Mouse (Mus musculus) embryo, embryonic 10.5 days (tissue): Measurements from ENCODE around the gene Cops4.

Source experiments
- DNase-seq: peaks from one replicate; pipeline ENCODE4 v3.0.0-alpha.2; 2015; ENCODE audit warnings: low spot score

Gene Cops4

DNA sequence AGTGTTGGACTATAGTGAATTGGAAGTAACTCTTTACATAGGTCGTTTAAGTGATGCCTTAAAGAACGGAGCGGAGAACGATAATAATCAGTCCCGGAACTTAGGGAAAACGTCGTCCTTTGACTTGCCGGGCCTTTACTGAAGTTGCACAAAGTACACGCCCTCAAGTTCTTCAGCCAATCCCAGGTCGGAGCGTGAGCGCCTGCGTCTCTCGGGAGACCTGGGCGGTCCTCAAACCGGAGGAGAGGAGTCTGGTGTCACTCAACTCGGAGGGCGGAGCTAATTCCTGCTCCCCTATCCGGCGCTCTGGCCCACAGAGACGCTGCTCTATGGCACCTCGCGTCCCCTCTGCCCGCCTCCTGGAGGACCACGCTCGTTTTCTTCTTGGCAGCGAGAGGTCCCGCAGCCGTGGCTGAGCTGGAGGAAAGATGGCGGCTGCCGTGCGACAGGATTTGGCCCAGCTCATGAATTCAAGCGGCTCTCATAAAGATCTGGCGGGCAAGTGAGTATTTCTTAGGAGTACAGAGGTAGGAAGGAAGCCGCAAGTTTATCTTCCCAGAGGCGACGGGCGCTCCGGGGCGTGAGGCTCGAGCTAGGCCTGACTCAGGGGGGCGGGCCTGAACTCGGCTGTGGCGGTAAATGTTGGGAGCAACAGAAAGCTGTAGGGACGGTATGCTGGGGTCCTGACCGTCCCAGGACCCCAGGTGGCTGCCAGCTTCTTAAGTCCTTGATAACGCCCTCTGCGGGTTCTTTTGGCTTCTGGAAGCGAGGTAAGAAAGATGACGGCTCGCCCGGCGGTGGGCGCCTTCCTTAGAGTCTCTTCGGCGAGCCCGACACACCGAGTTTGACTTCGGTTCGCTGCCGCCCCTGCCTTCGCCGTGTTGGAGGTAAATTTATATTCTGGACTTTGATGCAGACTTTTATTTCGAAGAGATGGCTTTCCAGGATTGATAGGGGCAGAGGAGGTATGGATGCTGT lies at the start of gene Cops4:
TSS of gene Cops4 (plus strand) at position 261 of the 978 bp plus-strand sequence.
- DNase-seq = peak; percentile 99

- no peak for DNase-seq
Measured at GRCm38 (mm10) chr5:100476328-100476727, 41.8 kb upstream of the Cops4 start.

DNA sequence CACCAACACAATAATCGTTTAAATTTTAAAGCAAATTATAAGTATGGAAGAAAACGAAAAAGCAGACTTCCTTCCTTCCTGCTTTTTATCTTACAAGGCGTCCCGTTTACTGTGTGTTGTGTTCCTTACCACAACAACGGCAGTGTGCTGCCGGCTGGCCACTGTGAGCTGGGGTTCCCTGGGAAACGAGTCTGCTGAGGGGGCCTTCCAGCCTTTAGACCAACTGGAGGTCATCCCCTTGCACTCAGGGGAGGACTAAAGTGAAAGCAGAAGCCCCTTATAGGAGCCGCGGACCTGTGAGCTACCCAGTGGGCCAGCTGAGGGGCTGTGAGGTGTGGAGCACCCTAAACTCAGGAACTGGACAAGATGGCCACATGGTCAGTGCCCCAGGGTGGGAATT lies 40.5 kb upstream of the Cops4 start:
- no peak for DNase-seq

DNA sequence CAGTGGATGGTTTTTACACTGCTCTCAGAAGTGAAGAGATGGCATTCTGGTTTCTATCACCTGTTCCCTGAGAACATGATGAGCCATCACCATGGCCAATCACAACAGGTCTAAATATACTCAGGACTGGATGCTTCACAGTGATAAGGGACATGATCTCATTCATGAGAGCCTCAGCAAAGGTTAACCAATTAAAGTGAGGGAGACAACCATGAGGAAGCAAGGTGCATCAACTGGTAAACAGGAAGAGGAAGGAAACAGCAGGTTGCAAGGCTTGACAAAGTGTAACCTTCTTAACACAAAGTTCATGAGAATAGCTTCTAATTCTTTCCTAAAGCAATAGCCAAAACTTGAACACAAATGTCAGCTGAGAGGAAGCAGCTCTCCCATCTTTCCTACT lies 34.5 kb upstream of the Cops4 start:
- DNase-seq = no peak

GRCm38 (mm10) chr5:100487120-100487519 lies 31.0 kb upstream of the Cops4 start:
- DNase-seq = no peak

GRCm38 (mm10) chr5:100488231-100488630 lies 29.9 kb upstream of the Cops4 start:
- no peak for DNase-seq

- DNase-seq = no peak
Measured at GRCm38 (mm10) chr5:100489340-100489739, 28.8 kb upstream of the Cops4 start.

DNA sequence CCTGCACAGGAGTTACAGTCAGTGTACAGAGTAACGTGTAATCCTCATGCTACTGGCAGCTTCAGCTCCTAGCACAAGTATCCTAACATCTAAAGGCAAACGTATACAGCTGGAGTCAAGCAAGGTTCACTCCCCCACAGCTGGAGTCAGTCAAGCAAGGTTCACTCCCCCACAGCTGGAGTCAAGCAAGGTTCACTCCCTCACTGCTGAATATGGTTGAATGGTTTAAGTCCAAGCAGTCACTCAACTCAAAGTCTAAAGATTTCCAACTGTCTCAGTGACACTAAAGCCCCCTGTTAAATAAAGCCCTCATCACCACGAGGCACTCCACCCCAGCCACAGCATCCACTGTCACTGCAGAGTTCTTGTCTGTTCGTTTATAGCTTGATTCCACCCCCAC lies 26.4 kb upstream of the Cops4 start:
- no peak for DNase-seq

GRCm38 (mm10) chr5:100498436-100499180 lies 19.5 kb upstream of the Cops4 start:
- peak; percentile 78 for DNase-seq

- DNase-seq = peak; percentile 11
Measured at GRCm38 (mm10) chr5:100499243-100499642, 18.9 kb upstream of the Cops4 start.

GRCm38 (mm10) chr5:100499831-100500304 lies 18.2 kb upstream of the Cops4 start:
- DNase-seq = peak; percentile 63

DNA sequence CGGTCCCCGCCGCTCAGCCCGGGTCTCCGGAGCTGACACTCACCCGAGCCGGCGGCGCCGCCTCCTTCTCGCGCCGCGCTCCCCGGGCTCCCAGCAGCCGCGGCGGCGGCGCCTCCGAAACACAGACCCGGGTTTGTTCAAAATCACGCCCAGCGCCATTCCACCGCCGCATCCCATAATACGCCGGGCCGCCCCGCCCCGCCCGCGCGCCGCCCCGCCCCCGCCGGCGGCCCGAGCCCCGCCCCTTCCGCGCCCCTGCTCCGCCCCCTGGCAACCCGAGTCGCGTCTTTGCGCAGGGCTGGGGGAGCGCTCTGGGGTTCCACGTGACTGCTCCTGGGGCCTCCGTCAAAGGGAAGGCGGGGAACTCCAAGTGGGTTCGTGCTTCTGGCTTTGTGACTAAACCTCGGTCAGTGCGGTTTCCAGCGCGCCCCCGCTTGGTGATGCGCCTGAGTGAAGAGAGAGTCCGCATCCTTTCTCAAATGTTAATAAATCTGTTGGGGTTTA lies 17.6 kb upstream of the Cops4 start, which contains the start of gene Lin54:
TSS of gene Lin54 (minus strand) at position 182 of the 504 bp plus-strand sequence.
- peak; percentile 96 for DNase-seq

DNA sequence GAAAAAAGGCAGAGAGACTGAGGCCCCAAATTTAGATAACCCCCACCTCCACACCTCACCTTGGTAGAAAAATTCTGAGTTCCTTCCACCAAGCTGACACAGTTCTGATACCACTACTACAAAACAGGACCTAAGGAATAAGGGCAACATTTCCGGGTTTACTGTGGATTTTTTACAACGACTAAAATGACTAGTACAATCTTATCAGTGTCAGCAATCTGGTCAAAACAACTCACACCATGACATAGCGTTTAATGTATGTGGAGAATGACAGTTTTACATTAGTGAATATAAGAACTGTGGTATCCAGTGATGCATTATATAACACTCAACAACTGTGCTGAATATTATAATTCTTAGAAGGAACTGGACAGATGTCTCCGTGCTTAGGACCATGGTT lies 16.8 kb upstream of the Cops4 start:
- DNase-seq = no peak

DNA sequence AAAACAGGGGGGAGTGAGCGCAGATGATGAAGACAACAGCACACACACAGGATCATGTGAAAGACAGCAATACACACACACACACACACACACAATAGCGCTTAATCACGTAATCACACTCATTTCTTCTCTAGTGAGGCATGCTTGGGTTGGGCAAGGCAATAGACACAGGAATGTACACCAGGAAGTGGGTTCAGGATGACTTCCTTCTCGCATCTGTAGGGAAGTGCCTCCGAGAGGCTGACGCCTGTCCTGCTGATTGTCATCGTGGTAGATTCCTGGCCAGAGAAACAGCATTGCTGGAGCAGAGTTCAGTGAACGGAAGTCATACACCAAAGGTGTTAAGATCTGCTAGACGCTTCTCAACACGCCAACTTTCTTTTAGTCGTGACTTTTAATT lies 8.9 kb upstream of the Cops4 start:
- DNase-seq = no peak

DNA sequence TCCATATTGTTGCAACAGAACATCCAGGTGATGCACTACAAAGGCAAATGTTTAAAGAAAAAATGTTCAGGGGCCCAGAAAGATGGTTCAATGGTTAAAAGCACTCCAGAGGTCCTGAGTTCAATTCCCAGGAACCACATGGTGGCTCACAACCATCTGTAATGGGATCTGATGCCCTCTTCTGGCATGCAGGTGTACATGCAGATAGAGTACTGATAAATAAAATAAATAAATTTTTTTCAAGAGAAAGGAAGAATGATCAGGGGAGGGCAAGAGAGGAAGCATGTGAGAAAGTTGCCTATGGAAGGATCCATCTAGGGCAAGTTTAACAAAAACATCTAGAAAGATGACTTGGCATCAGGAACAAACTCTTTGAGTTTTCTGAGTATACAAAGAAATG lies 5.5 kb upstream of the Cops4 start:
- no peak for DNase-seq

- no peak for DNase-seq
Measured at GRCm38 (mm10) chr5:100519027-100519411, 910 bp downstream of the Cops4 start.

DNA sequence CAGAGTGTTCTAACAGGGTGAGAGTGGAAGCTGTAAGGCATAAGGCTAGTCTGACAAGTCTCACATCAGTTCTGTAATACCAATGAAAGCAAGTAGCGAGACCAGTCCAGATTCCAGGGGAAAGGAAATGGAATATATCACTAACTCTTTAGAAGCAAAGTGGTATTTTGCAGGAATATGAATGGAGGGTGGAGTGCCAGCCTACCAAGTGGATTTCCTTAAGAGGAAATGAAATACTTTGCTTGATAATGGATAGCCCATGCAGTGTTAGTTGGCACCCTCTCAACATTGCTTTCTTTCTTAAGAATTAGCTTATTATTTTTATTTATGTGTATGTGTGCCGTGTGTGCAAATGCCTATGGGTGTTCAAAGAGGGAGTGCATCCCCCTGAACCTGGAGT lies 2.1 kb downstream of the Cops4 start:
- no peak for DNase-seq

GRCm38 (mm10) chr5:100523331-100523730 lies 5.2 kb downstream of the Cops4 start:
- DNase-seq = no peak

DNA sequence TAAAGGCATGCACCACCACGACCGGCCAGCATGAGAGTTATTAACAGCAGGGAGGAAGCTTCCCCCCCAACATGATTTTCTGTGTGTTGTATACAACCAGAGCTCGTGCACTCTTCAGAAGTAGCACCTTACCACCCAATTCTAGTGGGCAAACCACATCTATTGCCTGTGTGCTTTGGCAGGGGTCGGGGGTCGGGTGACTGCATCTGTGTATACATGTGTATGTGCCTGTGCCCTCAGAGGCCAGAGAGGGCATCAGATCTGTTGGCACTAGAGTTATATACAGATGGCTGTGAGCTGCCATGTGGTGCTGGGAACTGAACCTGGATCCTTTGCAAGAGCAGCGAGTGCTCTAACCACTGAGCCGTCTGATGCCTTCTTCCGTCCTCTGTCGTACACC lies 6.8 kb downstream of the Cops4 start:
- no peak for DNase-seq

GRCm38 (mm10) chr5:100525620-100526019 lies 7.5 kb downstream of the Cops4 start:
- no peak for DNase-seq

DNA sequence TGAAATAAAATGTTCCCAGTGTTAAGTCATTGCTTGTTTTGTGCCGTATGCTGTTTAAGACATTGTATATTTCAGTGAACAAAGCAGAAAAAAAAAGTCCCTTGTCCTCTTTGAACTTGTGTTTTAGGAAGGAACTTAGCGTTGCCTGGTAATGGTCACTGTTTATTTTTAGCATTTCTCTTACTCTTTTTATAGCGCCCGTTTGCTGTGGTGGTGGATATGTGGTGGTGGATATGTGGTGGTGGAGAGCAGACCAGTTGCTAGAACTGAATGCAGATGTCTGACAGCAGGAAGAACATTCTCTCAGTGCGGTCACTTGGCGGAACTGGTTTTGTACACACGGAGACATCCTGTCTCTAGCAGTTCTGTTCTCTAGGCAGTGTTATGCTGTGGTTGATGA lies 8.1 kb downstream of the Cops4 start:
- DNase-seq = no peak

GRCm38 (mm10) chr5:100535826-100536225 lies 17.7 kb downstream of the Cops4 start:
- no peak for DNase-seq

- peak; percentile 63 for DNase-seq
Measured at GRCm38 (mm10) chr5:100536638-100537037, 18.5 kb downstream of the Cops4 start.
